Mouse (Mus musculus) bone marrow macrophage, adult 2 months (primary cell): ENCODE results near the gene Ppp1r10.

Source experiments
- CTCF ChIP-seq: IDR thresholded peaks from 2 replicates; pipeline ENCODE4 v1.5.1; 2012; ENCODE audit warnings: low read depth, mild to moderate bottlenecking, low read length, moderate library complexity
- POLR2A ChIP-seq: IDR thresholded peaks from 2 replicates; pipeline ENCODE4 v1.6.1; 2012; ENCODE audit warnings: mild to moderate bottlenecking, low read depth, low read length, borderline replicate concordance

DNA sequence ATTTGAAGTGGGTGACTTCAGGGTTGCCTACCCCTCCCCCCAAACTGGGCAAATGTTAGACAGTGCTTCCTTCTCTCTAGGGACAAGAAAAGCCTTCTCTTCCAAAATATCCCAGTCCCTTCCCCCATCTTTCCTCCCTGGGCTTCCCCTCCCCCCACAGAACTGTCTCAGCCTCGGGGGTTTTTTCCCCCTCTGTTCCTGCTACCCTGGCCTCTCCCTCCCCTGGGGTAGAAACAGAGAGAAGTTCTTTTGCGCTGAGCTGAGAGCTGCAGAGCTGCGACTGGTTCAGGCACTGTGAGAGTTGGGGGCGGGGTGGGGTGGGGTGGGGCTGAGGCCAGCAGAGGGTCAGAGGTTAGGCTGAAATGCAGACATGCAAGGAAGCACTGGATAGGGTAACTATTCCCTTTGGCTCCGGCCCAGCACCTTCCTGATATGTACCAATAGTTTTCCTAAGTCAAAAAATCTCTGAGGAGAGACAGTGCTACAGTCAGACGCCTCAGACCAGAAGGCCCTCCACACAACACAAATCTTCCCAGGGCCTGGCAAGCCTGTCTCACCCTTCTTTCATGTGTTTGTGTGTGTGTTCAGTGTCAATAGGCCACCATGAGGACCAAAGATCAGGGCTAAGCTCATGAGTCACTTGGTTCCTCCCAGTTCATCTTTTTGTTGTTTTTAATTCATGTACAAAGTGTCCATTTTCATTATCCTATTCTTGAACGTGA is 46.7 kb upstream of the Ppp1r10 start:
- TF ChIP-seq CTCF (no peak), POLR2A (no peak)
